Comparison of ENCODE assay signal across 8 mouse cellular contexts in genomic region chr1:172162009-172162408, GRCm38 (mm10). TPM values are rescaled to one million over a fixed set of nuclear protein-coding genes. Genes with fewer than 3 reads are reported as not detected.
A peak's percentile ranks its signal among the peaks of the same experiment; 100 is the strongest.
DNase-seq lines count a peak whose midpoint lies in the region; ATAC-seq and TF ChIP-seq lines count a peak whose summit lies in the region.

No protein-coding gene starts in this region.

- no peak overlapping the region for H3K9ac ChIP-seq in hindbrain, embryonic 13.5 days
- no peak overlapping the region for H3K9ac ChIP-seq in forebrain, postnatal 0 days

- no peak overlapping the region for H3K4me3 ChIP-seq in hindbrain, embryonic 10.5 days
- H3K4me3 ChIP-seq in hindbrain, embryonic 13.5 days = no peak overlapping the region
- no peak overlapping the region for H3K4me3 ChIP-seq in forebrain, postnatal 0 days (ENCODE audit: low read depth, low read length)

- no peaks in the 10 kb centered on the region for H3K9me3 ChIP-seq in hindbrain, embryonic 10.5 days
- H3K9me3 ChIP-seq in hindbrain, embryonic 13.5 days = no peaks in the 10 kb centered on the region
- H3K9me3 ChIP-seq in forebrain, postnatal 0 days (ENCODE audit: low read length) = no peaks in the 10 kb centered on the region

- peak; percentile 13 for DNase-seq in hindbrain, embryonic 10.5 days (ENCODE audit: low spot score)
- peak; percentile 59 for DNase-seq in CD4-positive helper T cell, adult 2 months (ENCODE audit: low read depth, low spot score)
- peak; percentile 56 for DNase-seq in T-cell, adult 2 months (ENCODE audit: low spot score)
- DNase-seq in forebrain, postnatal 0 days = peak; percentile 58
- peak; percentile 45 for DNase-seq in lung, postnatal 25 days (ENCODE audit: low spot score)
- DNase-seq in thymus, postnatal 4 days = peak; percentile 36
- DNase-seq in yolk sac, embryonic 10.5 days (ENCODE audit: low spot score) = no peak

- no peak overlapping the region for H3K27ac ChIP-seq in hindbrain, embryonic 10.5 days
- H3K27ac ChIP-seq in hindbrain, embryonic 13.5 days = no peak overlapping the region
- no peak overlapping the region for H3K27ac ChIP-seq in forebrain, postnatal 0 days (ENCODE audit: low read depth, low read length)

- H3K27me3 ChIP-seq in hindbrain, embryonic 10.5 days (ENCODE audit: insufficient read depth, poor library complexity, severe bottlenecking) = no peaks in the 10 kb centered on the region
- no peaks in the 10 kb centered on the region for H3K27me3 ChIP-seq in hindbrain, embryonic 13.5 days
- no peaks in the 10 kb centered on the region for H3K27me3 ChIP-seq in forebrain, postnatal 0 days (ENCODE audit: insufficient read depth, low read length)

- no peak overlapping the region for H3K4me2 ChIP-seq in hindbrain, embryonic 13.5 days
- no peak overlapping the region for H3K4me2 ChIP-seq in forebrain, postnatal 0 days (ENCODE audit: low read depth)

- H3K4me1 ChIP-seq in hindbrain, embryonic 10.5 days (replicated peaks) = peaks cover 5% of the 10 kb centered on the region; the same call in 1 of the 2 replicates
- peaks cover 6% of the 10 kb centered on the region for H3K4me1 ChIP-seq in hindbrain, embryonic 13.5 days (replicated peaks)
- H3K4me1 ChIP-seq in forebrain, postnatal 0 days (ENCODE audit: insufficient read depth) = no peaks in the 10 kb centered on the region

- peak; percentile 71 for TF ChIP-seq CTCF in forebrain, postnatal 0 days (IDR thresholded peaks at IDR 0.05; ENCODE audit: low read depth)

- ATAC-seq in hindbrain, embryonic 13.5 days (ENCODE audit: low FRiP score) = no peak
- peak; percentile 69 for ATAC-seq in forebrain, postnatal 0 days

- WGBS in hindbrain, embryonic 10.5 days = 95% methylated on average over 1 of the region's 1 CpGs
- 97% methylated on average over 1 of the region's 1 CpGs for WGBS in hindbrain, embryonic 13.5 days
- WGBS in forebrain, postnatal 0 days = 96% methylated on average over 1 of the region's 1 CpGs

- peaks cover 28% of the 10 kb centered on the region for H3K36me3 ChIP-seq in hindbrain, embryonic 10.5 days
- peaks cover 17% of the 10 kb centered on the region for H3K36me3 ChIP-seq in hindbrain, embryonic 13.5 days
- peaks cover 10% of the 10 kb centered on the region for H3K36me3 ChIP-seq in forebrain, postnatal 0 days (ENCODE audit: insufficient read depth)

RNA-seq across cellular contexts. Expression of gene Dcaf8, which starts 14.1 kb away (rescaled TPM):
- 120 and 125 TPM in 2 replicates for polyA plus RNA-seq in hindbrain, embryonic 10.5 days (2016; fragmentation: Nextera tagmentation; extraction: Ambion mirVana)
- polyA plus RNA-seq in hindbrain, embryonic 13.5 days (2015; fragmentation: Nextera tagmentation; extraction: Ambion mirVana) = 100 and 107 TPM in 2 replicates
- total RNA-seq in forebrain, postnatal 0 days (2014; rRNA removed) = 66.8 and 76.8 TPM in 2 replicates
- polyA plus RNA-seq in forebrain, postnatal 0 days (2015; fragmentation: Nextera tagmentation; extraction: Ambion mirVana) = 49.4 and 62.7 TPM in 2 replicates

RNA-seq across cellular contexts. Expression of gene Pex19, which starts 35.5 kb away (rescaled TPM):
- 183 and 210 TPM in 2 replicates for polyA plus RNA-seq in hindbrain, embryonic 10.5 days (2016; fragmentation: Nextera tagmentation; extraction: Ambion mirVana)
- 163 and 168 TPM in 2 replicates for polyA plus RNA-seq in hindbrain, embryonic 13.5 days (2015; fragmentation: Nextera tagmentation; extraction: Ambion mirVana)
- 150 and 161 TPM in 2 replicates for total RNA-seq in forebrain, postnatal 0 days (2014; rRNA removed)
- 130 and 136 TPM in 2 replicates for polyA plus RNA-seq in forebrain, postnatal 0 days (2015; fragmentation: Nextera tagmentation; extraction: Ambion mirVana)

RNA-seq across cellular contexts. Expression of gene Pea15a, which starts 44.6 kb away (rescaled TPM):
- polyA plus RNA-seq in hindbrain, embryonic 10.5 days (2016; fragmentation: Nextera tagmentation; extraction: Ambion mirVana) = 295 and 370 TPM in 2 replicates
- 400 and 410 TPM in 2 replicates for polyA plus RNA-seq in hindbrain, embryonic 13.5 days (2015; fragmentation: Nextera tagmentation; extraction: Ambion mirVana)
- 265 and 281 TPM in 2 replicates for total RNA-seq in forebrain, postnatal 0 days (2014; rRNA removed)
- 412 and 475 TPM in 2 replicates for polyA plus RNA-seq in forebrain, postnatal 0 days (2015; fragmentation: Nextera tagmentation; extraction: Ambion mirVana)

RNA-seq across cellular contexts. Expression of gene Casq1, which starts 57.7 kb away (rescaled TPM):
- polyA plus RNA-seq in hindbrain, embryonic 10.5 days (2016; fragmentation: Nextera tagmentation; extraction: Ambion mirVana) = 1.3 and 2.0 TPM in 2 replicates
- polyA plus RNA-seq in hindbrain, embryonic 13.5 days (2015; fragmentation: Nextera tagmentation; extraction: Ambion mirVana) = 2.3 and 2.4 TPM in 2 replicates
- 0.76 and 2.2 TPM in 2 replicates for total RNA-seq in forebrain, postnatal 0 days (2014; rRNA removed)
- polyA plus RNA-seq in forebrain, postnatal 0 days (2015; fragmentation: Nextera tagmentation; extraction: Ambion mirVana) = 3.3 and 3.5 TPM in 2 replicates
